Mouse (Mus musculus) layer of hippocampus, postnatal 25 days (tissue): Measurements from ENCODE around the gene Hist1h1d. TPM values are rescaled to one million over a fixed set of nuclear protein-coding genes. Genes with fewer than 3 reads are reported as not detected.
"Not testable (repeated sequence)": the region's sequence is repeated elsewhere in the genome, so short reads cannot be mapped to it uniquely, and the experiment has no call there.

Experiments used
- DNase-seq, 2 experiments: peaks; one replicate each; pipeline ENCODE4 v3.0.0; 2022; ENCODE audit warnings: mixed read lengths in 2 of 2, low spot score in 1 of 2; ENCODE audit errors: extremely low spot score in 1 of 2
- total RNA-seq, 2 experiments: library from RNA; stranded (reverse); gene quantifications; 2 replicates each; pipeline ENCODE4 v1.2.3; 2021

The Hist1h1d gene
- total RNA-seq, 2 experiments from 2014 or later, result 4.7 to 4.8 TPM

GRCm38 (mm10) chr13:23543965-23544786 is 8.9 kb upstream of the Hist1h1d start, which contains the start of gene Hist1h3f:
Hist1h3f (plus strand) TSS chr13:23544052.
- DNase-seq, result peak; percentile 49 to 71

- not testable (repeated sequence) for DNase-seq
These were observed 8.3 kb upstream of the Hist1h1d start for GRCm38 (mm10) chr13:23544787-23545120.

GRCm38 (mm10) chr13:23546694-23547093 is 6.4 kb upstream of the Hist1h1d start:
- DNase-seq, result no peak

- DNase-seq, result no peak
These were observed 2.3 kb upstream of the Hist1h1d start for GRCm38 (mm10) chr13:23550761-23551145.

- DNase-seq, result peak; percentile 75 to 82
These were observed 1.8 kb upstream of the Hist1h1d start, which contains the start of gene Hist1h4f for GRCm38 (mm10) chr13:23551146-23551834. Hist1h4f (minus strand) TSS chr13:23551648.

- no peak for DNase-seq
These were observed 839 bp upstream of the Hist1h1d start for GRCm38 (mm10) chr13:23551931-23552914.

GRCm38 (mm10) chr13:23554393-23554792 is 1.3 kb downstream of the Hist1h1d start:
- no peak for DNase-seq

- DNase-seq, result peak; percentile 62 to 64
These were observed 2.1 kb downstream of the Hist1h1d start for GRCm38 (mm10) chr13:23554925-23555838.

GRCm38 (mm10) chr13:23555839-23556416 is 2.9 kb downstream of the Hist1h1d start:
- peak; percentile 32 to 36 for DNase-seq

- DNase-seq, result no peak
These were observed 3.8 kb downstream of the Hist1h1d start for GRCm38 (mm10) chr13:23556906-23557305.

GRCm38 (mm10) chr13:23560699-23561098 is 7.6 kb downstream of the Hist1h1d start:
- DNase-seq, result not testable (repeated sequence)

- not testable (repeated sequence) for DNase-seq
These were observed 8.4 kb downstream of the Hist1h1d start for GRCm38 (mm10) chr13:23561531-23561882.

GRCm38 (mm10) chr13:23561883-23562659 is 9.0 kb downstream of the Hist1h1d start, which contains the start of gene Hist1h3e:
Hist1h3e (minus strand) TSS chr13:23562369.
- DNase-seq, result peak; percentile 88 to 94

- DNase-seq, result no peak
These were observed 9.8 kb downstream of the Hist1h1d start for GRCm38 (mm10) chr13:23562699-23563462.

GRCm38 (mm10) chr13:23564482-23564881 is 11.4 kb downstream of the Hist1h1d start:
- DNase-seq, result no peak

- DNase-seq, result not testable (repeated sequence)
These were observed 17.4 kb downstream of the Hist1h1d start for GRCm38 (mm10) chr13:23570261-23571021.
